Mouse (Mus musculus) megakaryocyte, adult 5-6 weeks (primary cell): ENCODE measurements around the gene 5031439G07Rik. TPM values are rescaled to one million over a fixed set of nuclear protein-coding genes. Genes with fewer than 3 reads are reported as not detected.

Source experiments
- ATAC-seq: 2 replicates; pipeline ENCODE4 v1.8.0; 2016; ENCODE audit warnings: mild to moderate bottlenecking, inconsistent platforms; ENCODE audit not compliant: poor library complexity, severe bottlenecking
- total RNA-seq, 2 experiments: library from RNA; stranded (forward) in 1 of 2; stranded (reverse) in 1 of 2; fragments of 153-499, 151-499 nt in 1 of 2; fragments of 221-1000, 200-1000 nt in 1 of 2; gene quantifications; 2 replicates each; pipeline versions ENCODE4 v1.2.3 to v1.2.4; 2015 to 2017

The 5031439G07Rik gene
- total RNA-seq, 2 experiments from 2014 or later, result 48.7 to 73.5 TPM

DNA sequence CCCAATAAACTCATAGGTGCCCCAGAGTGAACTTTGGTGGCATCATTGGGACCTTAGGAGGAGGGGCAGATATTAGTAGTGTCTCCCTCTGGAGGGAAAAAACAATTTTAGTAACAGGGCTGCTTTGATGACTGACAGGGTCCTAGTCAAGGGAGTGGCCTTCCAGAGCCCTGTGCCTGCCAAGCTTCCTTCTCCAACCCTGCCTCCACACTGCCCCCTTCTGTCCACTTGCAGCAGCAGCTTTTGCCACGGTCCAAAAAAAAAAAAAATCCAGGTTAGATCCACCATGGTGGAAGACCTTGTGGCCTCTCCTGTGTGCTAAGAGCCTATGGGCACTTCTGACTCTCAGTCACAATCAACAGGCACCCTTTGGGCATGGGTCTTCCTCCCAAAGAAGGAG is 7.6 kb upstream of the 5031439G07Rik start:
- ATAC-seq, result peak; percentile 63

DNA sequence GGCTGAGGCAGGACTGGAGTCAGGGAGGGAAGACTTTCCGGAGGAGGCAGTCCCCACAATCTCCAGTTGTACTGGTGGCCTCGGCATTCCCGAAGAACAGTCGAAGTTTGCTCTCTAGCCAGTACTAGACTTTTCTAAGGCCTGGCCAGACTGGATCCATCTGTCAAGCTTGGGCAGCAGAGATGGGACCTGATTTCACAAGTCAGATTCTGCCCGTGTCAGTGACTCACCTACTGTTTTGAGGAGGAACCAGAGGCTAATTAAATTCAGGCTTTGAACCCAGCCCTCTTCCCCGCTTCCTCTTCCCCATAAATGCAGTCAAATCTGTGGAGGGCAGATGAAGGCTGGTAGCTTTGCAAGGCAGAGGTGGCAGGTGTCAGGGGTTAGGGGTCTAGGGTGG is 6.7 kb upstream of the 5031439G07Rik start:
- peak; percentile 76 for ATAC-seq

DNA sequence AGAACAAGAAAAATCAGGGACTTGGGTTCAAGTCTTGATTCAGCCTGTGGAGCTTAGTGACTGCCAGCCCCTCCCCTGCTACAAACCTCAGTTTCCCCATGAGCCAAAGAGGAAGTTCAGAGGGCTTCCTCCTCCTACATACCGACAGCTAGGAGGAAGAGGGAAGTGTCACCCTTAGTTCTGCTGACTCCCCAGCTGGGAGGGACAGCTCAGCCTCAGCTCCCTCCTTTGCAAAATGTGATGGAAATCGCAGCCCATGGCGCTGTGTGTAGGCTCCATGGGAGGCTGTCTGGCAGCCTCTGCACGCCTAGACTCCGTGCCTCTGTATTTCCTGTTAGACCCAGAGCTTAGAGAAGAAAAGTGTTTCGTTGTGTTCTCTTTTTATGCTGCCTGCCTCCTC is 6.1 kb upstream of the 5031439G07Rik start:
- peak; percentile 88 for ATAC-seq

DNA sequence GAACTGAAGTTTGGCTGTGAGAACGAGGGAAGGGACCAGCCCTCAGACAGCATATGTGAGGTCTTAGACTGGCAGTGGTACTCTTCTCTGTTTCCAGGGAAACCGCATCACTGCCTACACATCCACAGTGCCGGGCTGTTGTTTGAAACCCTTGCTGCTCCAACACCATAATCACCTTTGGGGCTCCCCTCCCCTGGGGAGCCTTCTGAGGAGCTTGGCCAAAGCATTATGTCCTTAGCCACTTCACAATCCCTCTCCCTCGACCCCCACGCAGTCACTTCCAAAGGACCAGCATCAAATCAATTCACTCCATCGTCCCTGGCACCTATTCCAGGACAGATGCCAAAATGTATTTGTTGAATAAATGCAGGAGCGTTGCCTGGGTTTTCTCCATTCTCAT is 1.4 kb upstream of the 5031439G07Rik start:
- ATAC-seq, result no peak

DNA sequence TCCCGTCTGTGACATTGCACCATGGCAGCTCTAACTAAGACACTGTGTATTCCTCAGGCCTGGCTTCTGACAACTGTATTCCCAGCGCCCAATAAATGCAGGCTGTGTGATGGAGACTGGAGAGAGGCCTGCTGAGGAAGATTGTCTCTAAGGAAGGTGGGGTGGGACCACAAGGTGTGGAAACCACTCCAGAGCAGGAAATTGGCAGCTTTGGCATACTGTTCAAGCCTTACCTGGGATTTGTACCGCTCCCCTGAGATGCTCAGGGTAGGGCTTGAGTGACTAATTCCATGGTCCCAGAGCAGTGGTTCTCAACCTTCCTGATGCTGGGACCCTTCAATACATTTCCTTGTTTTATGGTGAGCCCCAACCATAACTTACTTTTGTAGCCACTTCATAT is 747 bp upstream of the 5031439G07Rik start:
- ATAC-seq, result no peak

DNA sequence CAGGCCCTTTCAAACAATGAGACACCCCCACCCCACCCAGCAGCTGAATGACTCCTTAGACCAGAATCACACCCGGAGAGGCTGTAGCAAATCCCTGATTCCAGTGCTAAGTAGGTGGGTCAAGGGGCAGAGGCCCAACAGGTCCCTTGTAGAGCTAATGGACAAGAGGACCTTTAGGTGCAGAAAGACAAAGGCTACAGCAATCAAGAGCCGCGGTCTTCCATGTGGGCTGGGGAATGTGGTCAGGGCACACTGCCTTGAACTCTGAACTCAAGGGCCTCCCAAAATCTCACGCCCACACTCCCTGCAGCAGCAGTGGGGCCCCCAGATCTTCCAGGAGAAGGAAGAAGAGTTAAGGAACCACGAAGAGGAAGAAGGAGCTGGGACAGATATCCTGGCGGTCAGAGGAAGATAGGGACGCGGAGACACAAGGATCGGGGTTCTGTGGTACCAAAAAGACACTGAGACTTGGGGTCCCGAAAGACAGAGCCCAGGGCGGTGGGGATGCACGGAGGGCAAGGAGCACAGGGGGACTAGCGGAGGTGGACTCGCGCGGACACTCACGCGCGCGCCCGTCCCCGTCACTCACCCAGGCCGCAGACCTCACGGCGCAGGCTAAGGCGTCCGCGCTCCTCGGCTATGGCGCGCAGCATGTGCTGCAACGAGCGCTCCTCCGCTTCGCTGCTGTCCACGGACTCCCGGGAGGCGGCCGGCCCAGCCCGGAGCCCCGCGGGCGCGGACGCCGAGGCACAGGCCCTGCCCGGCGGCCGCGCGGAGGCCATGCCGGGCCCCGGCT is 1.1 kb downstream of the 5031439G07Rik start:
- ATAC-seq, result peak; percentile 23

DNA sequence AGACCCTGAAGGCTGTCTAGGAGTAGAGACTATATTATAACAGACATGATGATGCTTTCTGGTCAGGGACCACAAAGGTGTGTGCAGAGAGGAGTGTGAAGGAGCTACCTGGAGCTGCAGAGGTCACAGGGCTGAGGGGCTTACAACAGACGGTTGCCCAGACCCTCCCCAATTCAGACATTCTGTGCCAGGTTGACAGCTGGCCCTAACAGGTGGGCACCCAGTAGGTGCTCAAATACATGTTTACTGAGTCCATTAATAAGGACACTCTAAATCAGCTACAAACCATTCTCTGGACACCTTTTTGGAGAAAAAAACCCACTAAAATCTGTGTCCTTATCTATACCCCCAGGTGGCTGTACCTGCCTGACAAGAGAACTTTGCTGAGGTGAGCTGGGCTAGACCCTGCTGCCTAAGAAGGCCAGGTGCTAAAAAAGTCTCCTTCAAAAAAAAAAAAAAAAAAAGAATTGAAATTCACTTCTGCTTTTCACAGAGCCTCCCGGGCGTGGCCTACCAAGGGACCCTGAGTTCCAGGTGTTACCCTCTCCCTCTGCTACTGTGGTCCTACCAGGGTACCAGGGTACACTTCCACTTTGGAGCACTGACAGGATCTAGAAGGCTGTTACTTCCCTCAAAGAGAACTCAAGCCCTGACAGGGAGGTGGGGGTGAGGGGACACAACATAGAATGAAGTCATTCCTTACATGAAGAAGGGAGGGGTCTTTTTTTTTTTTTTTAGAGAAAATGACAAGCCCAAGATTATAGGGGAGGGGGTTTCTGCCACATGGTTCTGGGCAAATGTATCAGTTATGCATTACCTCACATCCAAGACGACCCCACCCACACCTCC is 2.0 kb downstream of the 5031439G07Rik start:
- ATAC-seq, result peak; percentile 31

DNA sequence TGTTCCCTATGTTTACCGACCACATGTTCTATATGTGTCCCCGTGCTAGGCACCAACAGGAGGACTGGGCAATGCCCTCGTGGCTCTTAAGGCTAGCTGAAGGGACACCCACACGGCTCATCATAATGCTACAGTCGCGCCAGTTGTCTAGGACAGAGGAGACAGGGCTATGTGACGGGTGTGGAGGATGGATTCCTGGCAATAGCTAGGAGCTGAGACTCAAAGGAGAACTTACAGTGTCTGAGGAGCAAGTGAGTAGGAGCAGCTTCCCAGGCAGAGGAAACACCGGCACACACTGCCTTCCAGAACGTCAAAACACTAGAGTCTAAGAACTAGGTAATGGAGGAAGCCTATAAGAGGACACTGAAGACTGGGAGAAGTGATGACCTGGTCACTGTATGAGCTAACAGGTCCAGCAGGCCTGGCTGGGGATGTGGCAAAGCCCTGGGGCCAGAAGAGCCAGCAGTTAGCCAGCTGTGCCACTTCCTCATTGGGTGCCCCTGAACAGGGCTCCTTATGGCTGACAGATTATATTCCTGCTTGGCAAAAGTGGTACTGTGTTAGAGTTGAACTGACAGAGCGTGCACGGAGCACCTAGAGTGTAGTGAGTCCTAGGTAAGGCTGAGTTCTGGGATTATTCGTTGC is 2.7 kb downstream of the 5031439G07Rik start:
- no peak for ATAC-seq

DNA sequence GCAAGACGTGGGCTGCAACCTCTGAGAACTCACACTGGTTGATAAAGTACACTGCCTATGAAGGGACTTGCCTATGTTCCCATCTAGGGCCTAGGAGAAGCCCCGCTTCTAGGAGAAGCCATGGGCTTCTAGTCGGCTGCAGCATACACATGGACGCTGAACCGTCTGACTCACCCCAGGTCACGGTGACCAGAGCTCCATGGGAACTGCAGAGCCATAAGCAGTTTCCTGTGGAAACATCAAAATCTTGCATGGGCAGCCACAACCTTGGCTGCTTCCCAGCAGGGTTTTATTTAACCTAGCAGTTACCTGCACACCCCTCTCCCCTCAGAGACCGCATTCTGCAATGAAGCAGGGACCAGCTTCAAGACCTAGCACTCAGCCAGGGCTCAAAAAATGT is 4.6 kb downstream of the 5031439G07Rik start:
- ATAC-seq, result no peak

DNA sequence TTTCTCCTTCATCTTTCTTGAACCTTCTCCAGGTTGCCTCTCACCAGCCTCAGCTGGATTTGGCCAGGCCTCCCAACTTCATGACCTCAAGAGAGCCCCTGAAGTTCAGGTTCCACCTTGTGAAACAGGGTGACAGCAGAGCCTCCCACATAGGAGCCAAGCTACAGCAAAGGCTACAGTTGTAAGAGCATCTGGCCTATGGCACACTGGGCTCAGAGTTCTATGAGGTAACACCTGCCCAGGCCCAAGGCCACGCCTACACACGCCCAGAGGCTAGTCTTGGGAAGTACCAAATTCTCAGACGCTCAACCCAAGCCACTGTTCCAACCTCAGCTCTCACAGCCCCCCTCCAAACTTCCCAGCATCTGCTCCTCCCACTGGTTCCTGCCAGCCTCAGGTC is 5.5 kb downstream of the 5031439G07Rik start:
- no peak for ATAC-seq

DNA sequence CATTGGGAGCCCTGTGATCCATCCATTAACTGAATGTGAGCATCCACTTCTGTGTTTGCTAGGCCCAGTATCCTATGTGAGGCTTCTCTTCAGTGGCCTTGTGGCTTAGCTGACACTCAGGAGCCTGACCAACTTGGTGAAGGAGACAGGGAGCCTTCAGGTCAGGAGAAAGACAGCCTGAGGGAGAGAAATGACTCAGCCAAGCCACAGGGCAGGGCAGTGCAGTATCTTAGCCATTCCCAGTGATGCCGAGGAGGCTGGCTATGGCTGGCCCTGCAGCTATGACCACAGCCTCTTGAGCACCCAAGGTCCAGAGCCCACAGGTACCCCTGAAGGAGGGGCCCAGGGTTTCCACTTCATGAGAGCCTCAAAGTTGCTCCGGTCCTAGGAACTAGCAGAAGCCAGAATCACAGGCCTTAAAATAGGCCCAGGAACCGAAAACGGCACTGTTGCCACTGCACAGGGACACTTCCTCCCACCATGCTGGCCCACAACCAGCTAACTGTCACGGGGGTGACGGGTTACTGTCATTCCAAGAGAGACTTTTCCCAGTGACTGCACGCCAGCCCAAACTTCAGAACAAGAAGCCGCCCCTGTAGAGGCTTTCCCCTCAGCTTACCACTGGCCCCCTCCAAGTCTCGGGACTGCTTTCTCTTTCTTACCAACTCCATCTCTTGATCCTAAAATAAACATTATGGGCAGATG is 6.6 kb downstream of the 5031439G07Rik start:
- peak; percentile 52; the same call in 1 of the 2 replicates for ATAC-seq

DNA sequence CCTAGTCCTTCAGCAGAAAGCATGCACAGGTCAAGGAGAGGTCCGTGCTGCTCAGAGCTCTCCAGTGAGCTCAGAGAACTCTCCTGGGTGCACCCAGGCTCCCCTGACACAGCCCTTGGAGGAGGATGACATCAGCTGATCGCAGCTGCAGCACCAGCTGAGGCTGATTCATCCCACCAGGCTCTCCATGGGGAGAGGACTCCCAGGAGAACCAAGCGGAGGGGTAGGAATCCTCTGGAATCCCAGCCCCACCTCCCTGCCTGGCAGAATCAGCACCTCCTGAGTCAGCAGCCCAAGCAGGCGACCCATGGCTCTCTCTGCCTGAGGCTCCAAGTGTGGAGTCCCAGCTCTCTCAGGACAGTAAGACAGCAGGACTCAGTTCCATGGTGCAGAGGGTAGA is 12.6 kb downstream of the 5031439G07Rik start:
- no peak for ATAC-seq

DNA sequence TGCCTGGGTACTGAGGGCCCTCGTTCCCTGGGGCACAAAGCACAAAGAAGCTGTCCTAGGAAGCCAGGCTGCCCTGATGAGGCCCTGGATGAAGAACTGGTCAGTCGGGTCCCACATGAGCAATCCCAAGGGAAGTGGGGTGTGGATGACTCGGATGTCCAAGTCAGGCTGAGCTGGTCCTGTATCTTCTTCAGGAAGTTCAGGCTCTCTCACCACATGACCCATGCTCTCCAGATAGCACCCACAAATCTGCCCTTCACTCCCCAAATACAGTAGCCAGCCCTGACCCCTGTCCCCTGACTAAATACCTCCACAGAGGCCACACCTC is 14.8 kb downstream of the 5031439G07Rik start:
- ATAC-seq, result no peak

DNA sequence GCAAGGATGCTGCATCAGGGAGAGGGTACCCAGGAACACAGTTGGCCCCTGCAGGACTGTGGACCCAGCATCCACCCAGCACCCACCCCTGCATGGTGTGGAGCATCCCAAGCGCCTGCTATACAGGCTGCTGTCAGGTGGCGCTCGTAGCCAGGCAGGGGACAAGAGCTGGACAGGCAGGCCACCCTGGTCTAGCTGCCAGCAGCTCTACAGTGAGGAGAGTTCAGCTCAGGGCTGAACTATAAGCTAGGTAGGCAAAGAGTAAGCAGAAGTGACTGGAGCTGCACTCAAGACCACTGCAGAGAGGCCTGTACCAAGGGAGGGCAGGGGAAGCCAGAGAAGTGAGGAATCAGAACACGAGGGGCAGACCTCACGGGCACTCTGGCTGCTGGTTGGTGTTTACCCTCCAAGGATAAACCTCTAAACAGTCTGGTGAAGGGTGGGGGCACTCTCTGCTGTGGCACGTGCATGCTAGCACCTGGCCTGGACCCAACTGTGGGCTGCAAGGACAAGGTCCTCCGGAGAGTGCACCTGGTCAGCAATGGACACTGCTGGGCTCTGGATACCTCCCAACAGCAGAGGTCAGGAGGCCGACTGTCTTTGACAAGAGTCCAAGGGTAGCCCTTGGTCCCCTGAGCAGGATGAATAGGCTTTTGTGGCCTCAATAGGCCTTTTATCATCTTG is 15.3 kb downstream of the 5031439G07Rik start:
- ATAC-seq, result no peak

DNA sequence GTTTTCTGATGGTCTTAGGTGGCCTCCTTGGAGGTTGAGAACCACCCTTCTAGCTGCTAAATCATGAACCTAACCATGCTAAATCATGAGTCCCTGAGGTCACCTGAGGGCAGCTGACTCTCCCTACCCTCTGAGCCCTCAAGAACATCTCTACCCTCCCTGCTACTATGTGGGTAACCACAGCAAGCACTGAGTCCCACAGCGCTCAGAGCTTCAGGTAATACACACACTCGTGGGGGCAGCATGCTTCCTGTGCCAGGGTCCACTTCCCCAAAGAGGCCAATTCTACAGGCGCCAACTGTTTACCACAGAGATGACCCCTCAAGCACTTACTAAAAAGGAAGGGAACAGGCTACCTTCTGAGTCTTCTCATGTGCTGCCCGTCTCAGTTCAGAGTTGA is 19.8 kb downstream of the 5031439G07Rik start:
- ATAC-seq, result no peak

DNA sequence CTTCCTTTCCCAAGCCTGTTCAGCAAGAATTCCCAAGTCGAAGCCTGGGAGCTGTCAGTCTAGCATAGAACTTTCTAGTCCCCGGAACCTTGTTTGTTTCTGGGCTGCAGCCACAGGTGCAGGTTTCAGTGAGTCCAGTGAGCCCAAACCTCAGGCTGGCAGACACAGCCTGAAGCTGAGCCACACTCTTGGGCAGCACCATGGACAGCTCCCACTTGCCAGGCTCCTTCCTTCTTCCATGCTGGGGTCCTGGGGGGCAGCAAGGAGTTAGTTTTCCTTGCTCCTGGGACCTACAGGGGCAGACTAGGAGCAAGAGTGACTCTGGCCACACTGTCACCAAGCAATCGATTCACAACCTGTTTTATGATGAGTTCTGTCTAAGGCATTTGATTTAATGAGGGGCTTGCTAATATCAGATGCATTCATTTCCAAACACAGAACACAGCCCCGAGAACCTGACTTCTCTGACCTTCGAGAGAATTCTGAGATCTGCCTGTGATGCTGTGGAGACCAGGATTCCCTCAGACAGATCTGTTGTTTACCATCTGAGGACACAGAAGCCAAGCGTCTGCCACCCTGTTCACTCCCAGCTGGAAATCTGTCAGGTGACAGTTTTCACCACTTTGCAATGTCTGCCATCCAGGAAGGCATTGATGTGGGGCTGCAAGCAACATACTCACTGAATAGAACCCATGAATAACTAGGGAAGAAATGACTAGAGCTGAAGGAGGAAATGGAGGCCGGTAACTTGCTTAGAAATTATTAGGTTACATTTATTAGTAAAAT is 22.6 kb downstream of the 5031439G07Rik start:
- ATAC-seq, result no peak

DNA sequence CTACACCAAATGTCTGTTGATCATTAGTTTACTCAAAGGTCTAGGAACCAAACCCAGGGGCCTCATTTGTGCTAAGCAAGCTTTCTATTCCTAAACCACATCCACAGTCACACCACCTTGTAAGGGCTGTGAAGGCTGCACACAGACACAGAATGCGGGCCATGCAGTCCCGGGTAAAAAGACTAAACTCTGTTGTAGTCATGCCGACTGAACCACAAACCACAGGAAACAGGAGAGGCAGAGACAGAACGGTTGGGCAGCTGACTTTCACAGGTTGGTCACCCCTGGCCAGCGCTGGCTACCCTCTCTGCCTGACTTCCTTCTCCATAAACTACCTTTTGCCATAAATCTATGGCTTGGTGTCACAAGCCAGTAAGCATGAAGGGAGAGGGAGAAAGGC is 23.6 kb downstream of the 5031439G07Rik start:
- ATAC-seq, result peak; percentile 33; the same call in 1 of the 2 replicates

DNA sequence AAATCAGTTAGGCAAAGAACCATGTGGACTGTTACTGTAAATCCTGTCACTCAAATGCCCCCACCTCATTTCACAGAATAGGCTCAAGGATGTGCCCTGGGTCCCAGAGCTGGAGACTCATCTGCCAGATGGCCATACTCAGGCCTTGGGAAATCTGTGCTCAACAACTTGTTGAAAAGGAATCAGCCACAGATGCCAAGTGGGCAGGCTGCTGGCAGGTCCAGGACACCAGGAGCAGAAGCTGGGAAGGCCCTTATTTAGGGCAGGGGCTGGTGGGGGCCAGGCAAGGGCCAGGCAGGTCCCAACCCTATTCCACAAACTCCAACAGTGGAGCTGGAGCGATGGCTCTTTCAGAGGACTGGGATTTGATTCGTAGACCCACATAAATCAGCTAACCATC is 25.8 kb downstream of the 5031439G07Rik start:
- ATAC-seq, result no peak

DNA sequence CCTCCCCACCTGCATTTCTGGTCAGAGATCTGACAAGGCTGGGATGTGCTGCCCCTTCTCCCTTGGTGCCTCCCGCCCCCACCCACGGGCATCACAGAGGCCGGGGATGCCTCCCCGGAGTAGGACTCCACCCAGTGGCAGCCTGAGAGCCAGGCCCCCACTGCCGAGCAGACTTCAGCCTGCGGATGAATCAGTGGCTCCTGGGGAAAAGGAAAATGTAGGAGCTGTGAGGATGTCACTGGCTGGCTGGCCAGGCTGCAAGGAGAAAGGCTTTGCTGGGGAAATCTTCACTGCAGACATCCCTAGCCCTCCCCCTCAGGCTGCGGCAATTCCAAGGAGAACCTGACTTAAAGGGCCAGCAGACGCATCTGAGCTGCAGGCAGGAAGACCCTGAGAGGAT is 27.7 kb downstream of the 5031439G07Rik start:
- no peak for ATAC-seq

DNA sequence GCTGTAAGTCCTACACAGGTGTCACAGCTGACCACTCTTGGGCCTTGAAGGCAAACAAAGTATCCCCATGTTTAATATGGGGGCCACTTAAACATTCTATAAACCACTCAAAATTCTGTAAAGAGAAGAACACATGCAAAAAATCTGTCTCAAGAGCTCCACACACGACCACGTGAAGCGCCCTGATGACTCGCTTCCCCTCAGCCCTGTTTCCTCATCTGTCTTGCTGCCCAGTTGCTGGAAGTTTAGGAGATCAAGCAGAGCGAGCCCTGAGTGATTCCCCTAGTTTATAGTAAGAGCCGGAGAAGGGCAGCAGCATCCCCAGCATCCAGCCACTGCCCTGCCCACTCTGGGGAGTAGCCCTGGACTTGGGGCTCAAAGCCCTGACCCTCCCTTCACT is 28.5 kb downstream of the 5031439G07Rik start:
- ATAC-seq, result no peak
